ENCODE assay signal across 10 mouse cellular contexts in genomic region chr10:62971821-62972220, GRCm38 (mm10). TPM values are rescaled to one million over a fixed set of nuclear protein-coding genes. Genes with fewer than 3 reads are reported as not detected.
DNase-seq lines count a peak whose midpoint lies in the region; ATAC-seq and TF ChIP-seq lines count a peak whose summit lies in the region.
"Had no signal": no experiment of that assay in that cellular context is flagged by ENCODE, and none has a peak within 500 bp of the region (broad histone marks: within the 10 kb centered on the region; RNA-seq: fewer than 3 reads in every experiment).

No protein-coding gene starts in this region.

- no peak overlapping the region for H3K4me3 ChIP-seq in stomach, postnatal 0 days (ENCODE audit: low read depth, low read length)
- H3K4me3 ChIP-seq: heart, embryonic 13.5 days had no signal

- H3K9me3 ChIP-seq in stomach, postnatal 0 days (ENCODE audit: control insufficient read depth, low read length): no peaks in the 10 kb centered on the region
- H3K9me3 ChIP-seq: heart, embryonic 13.5 days had no signal

- peak; percentile 22 for TF ChIP-seq CTCF in stomach, postnatal 0 days (IDR thresholded peaks at IDR 0.05; ENCODE audit: low read depth)

- H3K27me3 ChIP-seq in stomach, postnatal 0 days (ENCODE audit: control insufficient read depth, insufficient read depth, low read length): no peaks in the 10 kb centered on the region
- H3K27me3 ChIP-seq: heart, embryonic 13.5 days had no signal

- H3K4me2 ChIP-seq in stomach, postnatal 0 days (replicated peaks; ENCODE audit: low read depth): no peak overlapping the region
- H3K4me2 ChIP-seq: heart, embryonic 13.5 days; lung, embryonic 14.5 days had no signal

- no peak for TF ChIP-seq EP300 in stomach, postnatal 0 days (optimal IDR thresholded peaks at IDR 0.05)

- H3K27ac ChIP-seq in stomach, postnatal 0 days (replicated peaks): no peak overlapping the region
- H3K27ac ChIP-seq: heart, embryonic 13.5 days had no signal

- no peaks in the 10 kb centered on the region; the same call in 1 of the 2 replicates for H3K36me3 ChIP-seq in stomach, postnatal 0 days (ENCODE audit: control insufficient read depth, insufficient read depth, low read length)

- no peaks in the 10 kb centered on the region for H3K4me1 ChIP-seq in stomach, postnatal 0 days (replicated peaks; ENCODE audit: control insufficient read depth, insufficient read depth)
- H3K4me1 ChIP-seq: heart, embryonic 13.5 days had no signal

- DNase-seq in embryo, embryonic 11 days: peak; percentile 7
- no peak for DNase-seq in embryo, embryonic 10 days (ENCODE audit: low spot score)
- peak; percentile 19 for DNase-seq in right cerebral cortex, adult 18-20 months
- DNase-seq in right cerebral cortex, postnatal 14 days: no peak
- peak; percentile 31 for DNase-seq in kidney, postnatal 10 days
- peak; percentile 59 for DNase-seq in stomach, postnatal 0 days (ENCODE audit: low spot score)
- no peak for DNase-seq in thymus, postnatal 36 days
- no peak for DNase-seq in thymus, postnatal 25 days
- DNase-seq: lung, embryonic 14.5 days had no signal

- H3K9ac ChIP-seq in stomach, postnatal 0 days (ENCODE audit: low read length): no peak overlapping the region
- H3K9ac ChIP-seq: heart, embryonic 13.5 days; lung, embryonic 14.5 days had no signal

- WGBS in stomach, postnatal 0 days: 67% methylated on average over 16 of the region's 16 CpGs

- peak; percentile 64; the same call in 1 of the 2 replicates for ATAC-seq in stomach, postnatal 0 days (ENCODE audit: low FRiP score, low TSS enrichment)

RNA-seq across cellular contexts. Expression of gene Rufy2, which starts 8.2 kb away (rescaled TPM):
- polyA plus RNA-seq in stomach, postnatal 0 days (2015; fragmentation: Nextera tagmentation; extraction: Ambion mirVana): 10.3 and 12.8 TPM in 2 replicates

RNA-seq across cellular contexts. Expression of gene Dna2, which starts 25.0 kb away (rescaled TPM):
- 3.3 and 3.6 TPM in 2 replicates for polyA plus RNA-seq in stomach, postnatal 0 days (2015; fragmentation: Nextera tagmentation; extraction: Ambion mirVana)

RNA-seq across cellular contexts. Expression of gene Slc25a16, which starts 51.4 kb away (rescaled TPM):
- polyA plus RNA-seq in stomach, postnatal 0 days (2015; fragmentation: Nextera tagmentation; extraction: Ambion mirVana): 14.7 and 16.5 TPM in 2 replicates

RNA-seq across cellular contexts. Expression of gene Hnrnph3, which starts 52.2 kb away (rescaled TPM):
- 24.9 and 26.4 TPM in 2 replicates for polyA plus RNA-seq in stomach, postnatal 0 days (2015; fragmentation: Nextera tagmentation; extraction: Ambion mirVana)

RNA-seq across cellular contexts. Expression of gene Pbld2, which starts 52.3 kb away (rescaled TPM):
- polyA plus RNA-seq in stomach, postnatal 0 days (2015; fragmentation: Nextera tagmentation; extraction: Ambion mirVana): 14.6 and 15.0 TPM in 2 replicates

Comparison
In these comparisons a context has a peak if more than half of its experiments do, and no peak if none do; other contexts are left out.
1. DNase-seq: peak in embryo, embryonic 11 days (single experiment), right cerebral cortex, adult 18-20 months (single experiment), kidney, postnatal 10 days (single experiment) and stomach, postnatal 0 days (single experiment); none in embryo, embryonic 10 days (single experiment), right cerebral cortex, postnatal 14 days (single experiment), thymus, postnatal 36 days (0 of 2) and thymus, postnatal 25 days (single experiment).